Mouse (Mus musculus) limb, embryonic 11.5 days (tissue): Measurements from ENCODE around the gene Tbcd. TPM values are rescaled to one million over a fixed set of nuclear protein-coding genes. Genes with fewer than 3 reads are reported as not detected.
"Not testable (repeated sequence)": the region's sequence is repeated elsewhere in the genome, so short reads cannot be mapped to it uniquely, and the experiment has no call there.

Experiments
- ATAC-seq: fragments of 200-750 bp; cut with Nextera tagmentation; 2 replicates; pipeline ENCODE4 v1.8.0; 2017; ENCODE audit warnings: low read depth; ENCODE audit not compliant: insufficient number of reproducible peaks, low FRiP score, low TSS enrichment
- DNase-seq: peaks from one replicate; pipeline ENCODE4 v3.0.0-alpha.2; 2015; ENCODE audit warnings: low spot score
- H3K27ac ChIP-seq: fragments of 300-500 bp; sonication (generic); replicated peaks from 2 replicates; pipeline ENCODE4 v1.5.1; 2014; ENCODE audit warnings: low read depth, mild to moderate bottlenecking, low read length
- H3K27me3 ChIP-seq: fragments of 300-500 bp; sonication (generic); 2 replicates; pipeline ENCODE4 v1.6.1; 2014; ENCODE audit warnings: mild to moderate bottlenecking, low read length, mixed read lengths; ENCODE audit not compliant: control insufficient read depth, insufficient read depth
- H3K36me3 ChIP-seq: fragments of 300-500 bp; sonication (generic); 2 replicates; pipeline ENCODE4 v1.6.1; 2014; ENCODE audit warnings: mild to moderate bottlenecking, low read length, moderate library complexity, mixed read lengths; ENCODE audit not compliant: control insufficient read depth, insufficient read depth
- H3K4me1 ChIP-seq: fragments of 300-500 bp; sonication (generic); 2 replicates; pipeline ENCODE4 v1.6.1; 2014; ENCODE audit warnings: low read length, mixed read lengths; ENCODE audit not compliant: control insufficient read depth, insufficient read depth
- H3K4me2 ChIP-seq: fragments of 300-500 bp; sonication (generic); 2 replicates; pipeline ENCODE4 v1.6.1; 2014; ENCODE audit warnings: low read depth, mild to moderate bottlenecking, moderate library complexity; ENCODE audit not compliant: severe bottlenecking
- H3K4me3 ChIP-seq: fragments of 300-500 bp; sonication (generic); 2 replicates; pipeline ENCODE4 v1.5.1; 2014; ENCODE audit warnings: low read depth, low read length
- H3K9ac ChIP-seq: fragments of 300-500 bp; sonication (generic); 2 replicates; pipeline ENCODE4 v1.6.1; 2014; ENCODE audit warnings: mild to moderate bottlenecking, low read length
- H3K9me3 ChIP-seq: fragments of 300-500 bp; sonication (generic); 2 replicates; pipeline ENCODE4 v1.6.1; 2016; ENCODE audit warnings: low read length; ENCODE audit not compliant: control insufficient read depth
- WGBS: fragments of 180-500 bp; shearing (Covaris S2); extraction: QIAGEN DNeasy Blood & Tissue Kit; methylation state at CpG from one replicate; pipeline ENCODE4 v1.1.7; 2014; 5-methylcytosine and 5-hydroxymethylcytosine counted together
- polyA plus RNA-seq: library from polyadenylated mRNA; unstranded; fragments of >200 nt; fragmentation: Nextera tagmentation; extraction: Ambion mirVana; gene quantifications from 2 replicates; pipeline ENCODE4 v1.2.1, GENCODE M21; 2014

The Tbcd gene
- polyA plus RNA-seq, 1 experiment from 2014 or later, result 35.4 TPM

GRCm38 (mm10) chr11:121652547-121653305 lies 201.0 kb downstream of the Tbcd start:
- Histone ChIP-seq H3K9me3 (no peaks in the 10 kb centered on the region), H3K4me3 (no peak overlapping the region), H3K4me1 (no peaks in the 10 kb centered on the region), H3K9ac (no peak overlapping the region), H3K27me3 (no peaks in the 10 kb centered on the region), H3K27ac (no peak overlapping the region), H3K4me2 (no peak overlapping the region), H3K36me3 (no peaks in the 10 kb centered on the region)
- 63% methylated on average over 10 of the region's 10 CpGs for WGBS
- no peak for ATAC-seq
- DNase-seq, result peak; percentile 71

- no peaks in the 10 kb centered on the region for H3K4me1 ChIP-seq
- H3K36me3 ChIP-seq, result no peaks in the 10 kb centered on the region
- no peak overlapping the region for H3K27ac ChIP-seq
- H3K9ac ChIP-seq, result no peak overlapping the region
- H3K4me3 ChIP-seq, result no peak overlapping the region
- 91% methylated on average over 4 of the region's 4 CpGs for WGBS
- H3K27me3 ChIP-seq, result no peaks in the 10 kb centered on the region
- no peaks in the 10 kb centered on the region for H3K9me3 ChIP-seq
- H3K4me2 ChIP-seq, result no peak overlapping the region
- DNase-seq, result no peak
- no peak for ATAC-seq
These were observed 201.9 kb downstream of the Tbcd start for GRCm38 (mm10) chr11:121653631-121654030.

GRCm38 (mm10) chr11:121654406-121654945 lies 202.7 kb downstream of the Tbcd start:
- no peak overlapping the region for H3K4me3 ChIP-seq

GRCm38 (mm10) chr11:121655166-121655806 lies 203.5 kb downstream of the Tbcd start:
- no peak overlapping the region for H3K4me2 ChIP-seq
- H3K27ac ChIP-seq, result no peak overlapping the region
- no peaks in the 10 kb centered on the region for H3K4me1 ChIP-seq
- no peaks in the 10 kb centered on the region for H3K27me3 ChIP-seq
- no peaks in the 10 kb centered on the region for H3K9me3 ChIP-seq
- WGBS, result 76% methylated on average over 6 of the region's 6 CpGs
- ATAC-seq (no peak), DNase-seq (no peak)
- no peaks in the 10 kb centered on the region for H3K36me3 ChIP-seq
- H3K9ac ChIP-seq, result no peak overlapping the region
- H3K4me3 ChIP-seq, result no peak overlapping the region

More at GRCm38 (mm10) chr11:121654406-121654945, 202.7 kb downstream of the Tbcd start:
- 84% methylated on average over 9 of the region's 9 CpGs for WGBS
- H3K4me2 ChIP-seq, result no peak overlapping the region
- H3K36me3 ChIP-seq, result no peaks in the 10 kb centered on the region
- H3K27me3 ChIP-seq, result no peaks in the 10 kb centered on the region
- no peak overlapping the region for H3K9ac ChIP-seq
- no peak overlapping the region for H3K27ac ChIP-seq
- ATAC-seq, result no peak
- no peaks in the 10 kb centered on the region for H3K9me3 ChIP-seq
- H3K4me1 ChIP-seq, result no peaks in the 10 kb centered on the region
- no peak for DNase-seq

DNA sequence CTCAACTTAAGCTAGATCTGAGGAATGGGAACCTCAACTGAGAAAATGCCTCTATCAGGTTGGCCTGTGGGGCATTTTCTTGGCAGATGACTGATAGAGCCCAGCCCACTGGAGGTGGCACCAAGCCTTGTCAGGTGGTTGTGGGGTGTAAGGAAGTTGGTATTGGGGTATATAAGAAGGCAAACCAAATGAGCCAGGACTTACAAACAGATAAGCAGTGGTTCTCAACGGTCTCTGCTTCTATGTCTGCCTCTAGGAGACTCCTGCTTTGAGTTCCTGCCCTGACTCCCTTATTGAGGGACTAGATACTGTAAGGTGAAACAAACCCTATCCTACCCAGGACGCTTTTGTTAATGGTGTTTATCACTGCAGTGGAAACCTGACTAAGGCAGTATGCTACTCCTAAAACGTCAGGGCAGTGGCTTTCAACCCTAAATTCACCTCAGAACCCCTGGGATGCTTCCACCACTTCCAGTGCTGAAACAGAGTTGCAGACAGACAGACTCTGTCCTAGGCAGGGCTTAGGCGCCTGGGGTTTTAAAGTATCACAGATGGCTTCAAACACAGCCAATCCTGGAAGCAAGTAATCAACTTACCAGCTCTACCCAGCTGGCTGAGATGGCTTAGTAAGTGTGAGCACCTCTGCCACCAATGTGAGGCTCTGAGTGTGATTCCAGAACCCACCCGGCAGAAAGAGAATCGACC lies 204.2 kb downstream of the Tbcd start:
- H3K9me3 ChIP-seq, result no peaks in the 10 kb centered on the region
- no peaks in the 10 kb centered on the region for H3K36me3 ChIP-seq
- DNase-seq (no peak), ATAC-seq (no peak)
- H3K27me3 ChIP-seq, result no peaks in the 10 kb centered on the region
- H3K4me2 ChIP-seq, result no peak overlapping the region
- H3K4me3 ChIP-seq, result no peak overlapping the region
- no peak overlapping the region for H3K9ac ChIP-seq
- H3K27ac ChIP-seq, result no peak overlapping the region
- no peaks in the 10 kb centered on the region for H3K4me1 ChIP-seq
- 82% methylated on average over 6 of the region's 6 CpGs for WGBS

DNA sequence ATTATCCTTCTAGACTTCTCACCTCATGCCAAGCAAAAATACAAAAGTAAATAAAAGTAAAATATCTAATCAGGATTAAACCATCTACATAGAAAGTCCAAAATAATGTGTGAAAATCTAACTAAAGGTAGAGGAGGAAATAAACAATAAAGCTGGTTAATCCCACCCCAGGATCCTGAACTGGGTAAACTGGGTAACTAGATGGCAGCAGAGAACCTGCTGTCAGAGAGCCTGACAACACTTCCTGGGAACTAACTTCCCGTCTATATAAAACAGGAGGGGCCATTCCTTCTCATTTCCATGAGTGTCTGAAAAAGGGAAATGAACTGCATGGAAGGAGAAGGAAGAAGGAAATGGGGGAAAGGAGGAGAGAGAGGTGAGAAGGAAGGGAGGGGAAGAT lies 206.4 kb downstream of the Tbcd start:
- H3K9ac ChIP-seq, result no peak overlapping the region
- H3K36me3 ChIP-seq, result no peaks in the 10 kb centered on the region
- WGBS, result 56% methylated on average over 1 of the region's 1 CpGs
- H3K4me3 ChIP-seq, result no peak overlapping the region
- ATAC-seq (no peak), DNase-seq (no peak)
- no peaks in the 10 kb centered on the region for H3K4me1 ChIP-seq
- no peak overlapping the region for H3K4me2 ChIP-seq
- H3K9me3 ChIP-seq, result no peaks in the 10 kb centered on the region
- H3K27ac ChIP-seq, result no peak overlapping the region
- H3K27me3 ChIP-seq, result no peaks in the 10 kb centered on the region

- not testable (repeated sequence) for H3K4me3 ChIP-seq, DNase-seq, H3K36me3 ChIP-seq, H3K9me3 ChIP-seq, ATAC-seq, H3K4me2 ChIP-seq, H3K9ac ChIP-seq, H3K27me3 ChIP-seq, H3K4me1 ChIP-seq, H3K27ac ChIP-seq
- 83% methylated on average over 2 of the region's 2 CpGs for WGBS
These were observed 208.9 kb downstream of the Tbcd start for GRCm38 (mm10) chr11:121660604-121661003.

- Histone ChIP-seq H3K36me3 (no peaks in the 10 kb centered on the region), H3K4me1 (no peaks in the 10 kb centered on the region), H3K4me2 (no peak overlapping the region), H3K9me3 (no peaks in the 10 kb centered on the region), H3K27ac (no peak overlapping the region), H3K4me3 (no peak overlapping the region), H3K9ac (no peak overlapping the region), H3K27me3 (no peaks in the 10 kb centered on the region)
- DNase-seq (no peak), ATAC-seq (no peak)
- WGBS, result 84% methylated on average over 2 of the region's 2 CpGs
These were observed 209.4 kb downstream of the Tbcd start for GRCm38 (mm10) chr11:121661116-121661515.
